Mouse (Mus musculus) liver, embryonic 16.5 days (tissue): ENCODE measurements around the gene Acad12. TPM values are rescaled to one million over a fixed set of nuclear protein-coding genes. Genes with fewer than 3 reads are reported as not detected.

Experiments used
- ATAC-seq: fragments of 200-750 bp; cut with Nextera tagmentation; 2 replicates; pipeline ENCODE4 v1.8.0; 2017; ENCODE audit warnings: low read depth, mild to moderate bottlenecking, moderate number of reproducible peaks, moderate library complexity
- H3K27ac ChIP-seq: fragments of 300-500 bp; sonication (generic); 2 replicates; pipeline ENCODE4 v1.5.1; 2014; ENCODE audit warnings: mild to moderate bottlenecking, low read length
- H3K27me3 ChIP-seq: fragments of 300-500 bp; sonication (generic); 2 replicates; pipeline ENCODE4 v1.6.1; 2014; ENCODE audit warnings: low read depth, low read length, mixed read lengths; ENCODE audit not compliant: control insufficient read depth, insufficient read depth
- H3K36me3 ChIP-seq: fragments of 300-500 bp; sonication (generic); 2 replicates; pipeline ENCODE4 v1.6.1; 2014; ENCODE audit warnings: mild to moderate bottlenecking; ENCODE audit not compliant: control insufficient read depth, insufficient read depth
- H3K4me1 ChIP-seq: fragments of 300-500 bp; sonication (generic); 2 replicates; pipeline ENCODE4 v1.6.1; 2014; ENCODE audit warnings: low read depth, low read length, mixed read lengths; ENCODE audit not compliant: control insufficient read depth
- H3K4me2 ChIP-seq: fragments of 300-500 bp; sonication (generic); 2 replicates; pipeline ENCODE4 v1.6.1; 2014; ENCODE audit warnings: low read depth, low read length, mixed read lengths
- H3K4me3 ChIP-seq: fragments of 300-500 bp; sonication (generic); 2 replicates; pipeline ENCODE4 v1.5.1; 2014; ENCODE audit warnings: low read depth, mild to moderate bottlenecking, low read length
- H3K9ac ChIP-seq: fragments of 300-500 bp; sonication (generic); 2 replicates; pipeline ENCODE4 v1.6.1; 2014; ENCODE audit warnings: low read depth, low read length
- H3K9me3 ChIP-seq: fragments of 300-500 bp; sonication (generic); replicated peaks from 2 replicates; pipeline ENCODE4 v1.6.1; 2016; ENCODE audit warnings: low read length; ENCODE audit not compliant: control insufficient read depth
- WGBS: fragments of 180-500 bp; shearing (Covaris S2); extraction: QIAGEN DNeasy Blood & Tissue Kit; methylation state at CpG from one replicate; pipeline ENCODE4 v1.1.7; 2014; ENCODE audit not compliant: insufficient replicate concordance; 5-methylcytosine and 5-hydroxymethylcytosine counted together
- polyA plus RNA-seq: library from polyadenylated mRNA; unstranded; fragments of >200 nt; fragmentation: Nextera tagmentation; extraction: Ambion mirVana; gene quantifications from 2 replicates; pipeline ENCODE4 v1.2.1, GENCODE M21; 2015

Gene Acad12
- polyA plus RNA-seq, result 1.8 and 2.1 TPM in 2 replicates

DNA sequence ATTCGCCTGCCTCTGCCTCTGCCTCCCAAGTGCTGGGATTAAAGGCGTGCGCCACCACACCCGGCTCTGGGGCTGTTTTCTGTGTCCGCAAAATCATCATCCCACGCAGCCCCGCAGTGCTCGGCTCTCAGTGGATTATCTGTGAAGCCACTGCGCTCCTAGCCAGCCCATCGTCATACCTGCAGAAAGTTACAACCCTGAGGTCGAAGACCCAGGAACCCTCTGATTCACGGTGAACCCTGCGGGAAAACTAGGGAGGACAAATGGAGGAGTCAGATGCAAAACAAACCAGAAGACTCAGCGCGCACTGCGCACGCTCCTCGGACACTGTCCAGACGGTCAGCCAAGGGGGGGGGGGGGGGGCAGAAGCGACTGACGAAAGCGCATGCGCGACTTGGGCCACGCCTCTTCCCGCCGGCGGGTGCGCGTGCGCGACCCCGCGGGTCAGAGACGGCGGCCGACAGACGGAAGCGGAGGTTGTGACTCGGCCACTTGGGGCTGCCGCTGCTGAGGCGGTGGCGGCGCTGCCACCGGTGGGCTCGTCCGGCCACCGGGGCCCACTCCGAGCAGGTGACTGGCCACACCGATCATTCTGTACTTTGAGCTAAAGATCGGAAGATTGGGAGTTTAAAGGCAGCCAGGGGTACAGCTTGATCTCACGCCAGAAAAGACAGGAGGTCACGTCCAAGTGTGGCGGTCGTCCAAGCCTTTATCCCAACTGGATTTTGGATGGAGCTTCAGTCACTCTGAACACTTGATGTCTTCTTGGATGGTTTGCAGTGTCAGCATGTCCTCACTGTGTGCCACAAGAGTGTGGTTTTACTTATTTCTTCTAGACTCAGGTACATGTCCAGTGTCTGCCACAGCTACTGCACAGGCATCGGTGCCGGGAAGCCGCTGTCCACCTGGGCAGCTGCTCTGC is at the start of gene Acad12:
Gene Acad12, minus strand, starts transcription at position 347 of the 922 bp plus-strand sequence.
- Histone ChIP-seq H3K4me3 (peak within 1 kb of the TSS; percentile 88), H3K36me3 (no peaks in the 10 kb centered on the region), H3K27ac (peak within 1 kb of the TSS; percentile 78), H3K9ac (peak within 1 kb of the TSS; percentile 86), H3K27me3 (no peaks in the 10 kb centered on the region), H3K9me3 (no peaks in the 10 kb centered on the region), H3K4me1 (peaks cover 6% of the 10 kb centered on the region), H3K4me2 (peak within 1 kb of the TSS; percentile 74)
- ATAC-seq, result peak; percentile 88
- WGBS, result under 1% methylated on average over 58 of the region's 58 CpGs

DNA sequence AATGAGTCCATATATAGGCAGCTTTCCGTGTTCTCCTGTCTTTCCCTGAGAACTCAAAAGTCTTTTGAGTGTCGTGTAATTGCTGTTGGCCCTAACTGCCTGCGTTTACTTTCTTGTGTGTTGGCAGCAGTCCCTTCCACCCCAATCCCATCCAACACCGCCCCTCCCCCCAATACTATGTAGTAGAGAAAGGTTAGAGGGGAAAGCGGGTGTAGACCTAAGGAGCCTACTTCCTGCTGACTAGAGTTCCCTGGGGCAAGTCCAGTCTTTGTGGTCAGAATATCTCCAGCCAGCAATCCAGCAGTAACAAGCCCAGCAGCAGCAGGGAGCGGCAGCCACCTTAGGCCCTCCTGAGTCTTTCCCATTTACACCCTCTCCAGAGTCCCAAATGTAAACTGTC is 49.7 kb upstream of the Acad12 start:
- Histone ChIP-seq H3K9me3 (no peaks in the 10 kb centered on the region), H3K4me3 (no peak overlapping the region), H3K36me3 (peaks cover 27% of the 10 kb centered on the region), H3K27me3 (no peaks in the 10 kb centered on the region), H3K4me1 (no peaks in the 10 kb centered on the region), H3K27ac (no peak overlapping the region), H3K4me2 (no peak overlapping the region), H3K9ac (no peak overlapping the region)
- ATAC-seq, result no peak
- 75% methylated on average over 6 of the region's 6 CpGs for WGBS

DNA sequence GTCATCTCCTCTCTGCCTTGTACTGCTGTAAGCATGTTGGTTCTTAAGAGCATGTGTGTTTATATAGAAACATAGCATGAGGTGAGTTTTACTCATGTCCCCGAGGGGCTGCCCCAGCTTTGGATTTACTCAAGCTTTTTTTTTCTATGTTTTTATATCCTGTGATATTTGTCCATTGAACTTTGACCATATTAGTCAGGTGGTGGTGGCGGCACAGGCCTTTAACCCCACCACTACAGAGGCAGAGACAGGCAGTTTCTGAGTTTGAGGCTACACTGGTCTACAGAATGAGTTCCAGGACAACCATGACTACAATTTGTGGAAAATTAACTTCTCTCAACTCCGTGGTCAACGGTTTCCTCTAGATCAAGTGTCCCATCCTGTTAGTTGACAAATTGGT is 48.3 kb upstream of the Acad12 start:
- Histone ChIP-seq H3K27me3 (no peaks in the 10 kb centered on the region), H3K4me3 (no peak overlapping the region), H3K9me3 (no peaks in the 10 kb centered on the region), H3K27ac (no peak overlapping the region), H3K36me3 (peaks cover 34% of the 10 kb centered on the region), H3K9ac (no peak overlapping the region), H3K4me1 (peaks cover 2% of the 10 kb centered on the region), H3K4me2 (no peak overlapping the region)
- no peak for ATAC-seq
- 61% methylated on average over 4 of the region's 4 CpGs for WGBS

DNA sequence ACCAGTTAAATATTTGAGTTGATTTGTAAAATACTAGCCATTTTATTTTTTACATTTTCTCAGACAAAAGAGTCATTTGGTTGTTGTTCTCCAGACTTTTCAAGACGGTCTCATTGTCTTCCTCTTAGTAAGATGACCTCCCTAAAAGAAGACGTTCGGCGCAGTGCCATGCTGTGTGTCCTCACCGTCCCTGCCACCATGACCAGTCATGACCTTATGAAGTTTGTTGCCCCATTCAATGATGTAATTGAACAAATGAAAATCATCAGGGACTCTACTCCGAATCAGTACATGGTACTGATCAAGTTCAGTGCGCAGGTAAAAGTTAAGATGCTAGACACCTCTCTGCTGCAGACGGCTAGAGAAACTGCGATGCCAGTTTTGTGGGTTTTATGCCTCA is 46.2 kb upstream of the Acad12 start:
- Histone ChIP-seq H3K27me3 (no peaks in the 10 kb centered on the region), H3K9me3 (no peaks in the 10 kb centered on the region), H3K4me1 (peaks cover 13% of the 10 kb centered on the region), H3K4me2 (no peak overlapping the region), H3K27ac (no peak overlapping the region), H3K4me3 (no peak overlapping the region), H3K36me3 (peaks cover 29% of the 10 kb centered on the region), H3K9ac (no peak overlapping the region)
- ATAC-seq, result no peak
- 86% methylated on average over 9 of the region's 9 CpGs for WGBS

DNA sequence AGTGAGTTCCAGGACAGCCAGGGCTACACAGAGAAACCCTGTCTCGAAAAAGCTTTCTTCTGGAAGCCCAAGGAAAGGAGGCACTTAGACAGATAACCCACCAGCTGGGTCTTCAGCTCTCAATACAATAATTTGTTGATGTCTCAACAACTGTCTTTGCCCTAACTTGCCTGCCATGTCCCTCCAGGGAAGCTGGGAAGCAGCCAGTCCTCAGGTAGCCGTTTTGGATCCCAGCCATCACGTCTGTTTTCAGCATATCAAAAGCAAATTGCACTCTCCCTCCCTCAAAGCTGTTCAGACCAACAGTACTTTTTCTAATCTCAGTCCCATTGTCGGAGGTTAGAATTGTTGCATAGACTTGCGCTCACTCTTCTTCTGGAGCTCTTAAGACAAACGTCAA is 45.3 kb upstream of the Acad12 start:
- H3K27ac ChIP-seq, result no peak overlapping the region
- ATAC-seq, result no peak
- no peaks in the 10 kb centered on the region for H3K27me3 ChIP-seq
- 86% methylated on average over 6 of the region's 6 CpGs for WGBS
- H3K4me2 ChIP-seq, result no peak overlapping the region
- H3K36me3 ChIP-seq, result peaks cover 28% of the 10 kb centered on the region
- H3K9ac ChIP-seq, result no peak overlapping the region
- peaks cover 16% of the 10 kb centered on the region for H3K4me1 ChIP-seq
- no peak overlapping the region for H3K4me3 ChIP-seq
- no peaks in the 10 kb centered on the region for H3K9me3 ChIP-seq

DNA sequence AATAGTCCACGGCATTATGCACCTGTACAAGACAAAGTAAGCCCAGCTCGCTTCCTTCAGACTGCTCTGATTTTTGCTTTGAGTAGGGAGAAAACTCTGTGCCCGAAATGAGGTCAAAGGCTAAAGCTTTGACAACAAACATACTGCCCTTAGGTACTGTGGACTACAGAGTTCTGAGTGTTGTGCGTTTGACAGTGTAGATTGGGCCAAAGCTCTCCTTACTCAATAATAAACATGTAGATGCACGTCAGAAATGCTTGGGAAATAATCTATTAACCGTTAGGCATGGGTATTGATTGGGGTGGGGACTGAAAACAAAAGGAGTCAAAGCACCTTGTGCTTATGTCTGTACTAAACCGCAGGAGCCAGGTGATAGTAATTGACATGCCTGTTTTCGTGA is 44.7 kb upstream of the Acad12 start:
- Histone ChIP-seq H3K9ac (no peak overlapping the region), H3K9me3 (no peaks in the 10 kb centered on the region), H3K4me3 (no peak overlapping the region), H3K4me2 (no peak overlapping the region), H3K36me3 (peaks cover 28% of the 10 kb centered on the region), H3K27me3 (no peaks in the 10 kb centered on the region), H3K4me1 (peaks cover 16% of the 10 kb centered on the region), H3K27ac (no peak overlapping the region)
- ATAC-seq, result no peak
- WGBS, result 74% methylated on average over 8 of the region's 8 CpGs

DNA sequence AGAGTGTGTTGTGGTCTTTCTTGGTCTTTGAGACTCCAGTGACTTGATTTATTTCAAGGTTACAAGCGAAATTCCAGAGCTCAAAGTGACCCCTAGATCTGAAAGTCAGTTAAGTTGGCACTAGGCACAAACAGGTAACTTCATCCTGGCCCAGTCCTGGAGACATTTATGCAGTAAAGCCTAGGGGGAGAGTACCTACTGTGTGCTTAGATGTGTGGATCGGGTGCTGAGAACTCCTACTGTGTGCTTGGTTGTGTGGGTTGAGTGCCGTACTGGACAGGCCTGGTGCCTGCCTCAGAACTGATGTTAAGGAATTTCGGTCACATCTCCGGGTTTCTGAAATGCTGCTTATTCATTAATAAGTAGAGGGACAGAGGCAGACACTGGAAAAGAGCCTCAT is 42.8 kb upstream of the Acad12 start:
- H3K9me3 ChIP-seq, result no peaks in the 10 kb centered on the region
- WGBS, result 86% methylated on average over 5 of the region's 5 CpGs

DNA sequence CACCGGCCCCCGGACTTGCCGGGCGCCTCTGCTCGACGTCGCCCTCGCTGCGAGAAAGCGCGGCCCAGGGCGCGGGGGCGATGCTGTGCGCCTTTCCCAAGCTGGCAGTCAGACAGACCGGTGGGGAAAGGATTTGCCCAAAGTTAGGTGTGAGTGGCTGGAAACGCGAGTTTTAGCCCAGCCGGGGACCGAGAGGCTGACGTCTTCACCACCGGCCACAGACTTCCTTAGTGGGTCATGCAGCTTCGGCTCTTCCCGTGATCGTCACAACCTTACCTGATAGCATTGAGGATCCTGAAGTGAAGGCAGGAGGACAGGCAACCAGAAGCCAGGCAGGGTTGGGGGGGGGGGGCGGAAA is 42.1 kb upstream of the Acad12 start:
- ATAC-seq, result peak; percentile 14; the same call in 1 of the 2 replicates
- Histone ChIP-seq H3K27ac (peak overlapping the region; percentile 84), H3K36me3 (peaks cover 19% of the 10 kb centered on the region), H3K27me3 (no peaks in the 10 kb centered on the region), H3K9me3 (no peaks in the 10 kb centered on the region), H3K4me2 (peak overlapping the region; percentile 97), H3K9ac (peak overlapping the region; percentile 99), H3K4me3 (peak overlapping the region; percentile 98), H3K4me1 (peaks cover 16% of the 10 kb centered on the region)
- under 1% methylated on average over 26 of the region's 26 CpGs for WGBS

More for the DNA sequence above, 42.8 kb upstream of the Acad12 start:
- Histone ChIP-seq H3K4me3 (peak overlapping the region; percentile 98), H3K4me2 (peak overlapping the region; percentile 97), H3K27me3 (no peaks in the 10 kb centered on the region), H3K36me3 (peaks cover 23% of the 10 kb centered on the region), H3K27ac (no peak overlapping the region), H3K9ac (peak overlapping the region; percentile 99), H3K4me1 (peaks cover 16% of the 10 kb centered on the region)
- ATAC-seq, result no peak
